Mouse (Mus musculus): ENCODE results near the gene Ate1.

DNA sequence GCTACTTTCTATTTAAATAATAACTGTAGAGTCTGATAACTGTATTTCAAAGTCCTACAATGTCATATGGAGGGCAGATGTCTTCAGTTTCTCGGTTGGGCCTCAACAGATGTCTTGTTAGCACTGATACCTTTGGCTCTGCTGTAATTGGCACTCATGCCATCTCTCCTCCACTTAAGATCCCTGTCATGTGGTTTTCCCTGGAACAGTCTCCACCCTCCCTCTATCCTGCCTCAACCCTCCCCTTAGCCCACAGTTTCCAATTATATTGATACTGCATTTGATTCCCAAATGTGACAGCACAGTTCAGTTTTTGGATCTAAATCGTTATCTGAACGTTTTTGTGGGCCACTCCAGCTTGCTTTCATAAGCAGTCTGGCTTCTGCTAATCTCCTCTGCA, 44.4 kb upstream of the Ate1 start:
- no peak for TF ChIP-seq CTCF (conservative IDR thresholded peaks at IDR 0.05; ENCODE audit: low read length)
- no peak for TF ChIP-seq POU5F1 (IDR thresholded peaks at IDR 0.05; ENCODE audit: borderline replicate concordance, low read length)

Data from E14TG2a.4 (cell line).